Mouse (Mus musculus) embryonic stem cell, embryonic (primary cell): ENCODE measurements around the gene Hoxd9.

Experiments used
- CTCF ChIA-PET, 4 experiments: fragments of 300-600 bp in 2 of 4; fragments of 350-600 bp in 2 of 4; sonication (Branson Sonifier 250); formaldehyde crosslinking; loops; one replicate each; lab custom pipeline; 2022; ENCODE audit warnings: inconsistent platforms in 2 of 4; lab: Charles Lee
- POLR2A ChIA-PET, 4 experiments: fragments of 300-600 bp in 2 of 4; fragments of 350-600 bp in 2 of 4; sonication (Branson Sonifier 250); formaldehyde crosslinking; loops; one replicate each; lab custom pipeline; 2022; ENCODE audit warnings: antibody characterized with exemption in 4 of 4, inconsistent platforms in 1 of 4; lab: Charles Lee

Gene Hoxd9

GRCm38 (mm10) chr2:74687698-74688555 lies 9.6 kb upstream of the Hoxd9 start:
- ChIA-PET POLR2A (interaction anchor here in 1 of 4 experiments (0.5 to 1.1 kb wide), 3 partner anchors 12 to 180 kb away, joined by 4 to 5 read pairs (median 4); no protein-coding TSS in a partner anchor), CTCF (interaction anchor here in 1 of 4 experiments (1.2 kb wide), 1 partner anchor 15 kb away, joined by 3 read pairs; no protein-coding TSS in a partner anchor)

DNA sequence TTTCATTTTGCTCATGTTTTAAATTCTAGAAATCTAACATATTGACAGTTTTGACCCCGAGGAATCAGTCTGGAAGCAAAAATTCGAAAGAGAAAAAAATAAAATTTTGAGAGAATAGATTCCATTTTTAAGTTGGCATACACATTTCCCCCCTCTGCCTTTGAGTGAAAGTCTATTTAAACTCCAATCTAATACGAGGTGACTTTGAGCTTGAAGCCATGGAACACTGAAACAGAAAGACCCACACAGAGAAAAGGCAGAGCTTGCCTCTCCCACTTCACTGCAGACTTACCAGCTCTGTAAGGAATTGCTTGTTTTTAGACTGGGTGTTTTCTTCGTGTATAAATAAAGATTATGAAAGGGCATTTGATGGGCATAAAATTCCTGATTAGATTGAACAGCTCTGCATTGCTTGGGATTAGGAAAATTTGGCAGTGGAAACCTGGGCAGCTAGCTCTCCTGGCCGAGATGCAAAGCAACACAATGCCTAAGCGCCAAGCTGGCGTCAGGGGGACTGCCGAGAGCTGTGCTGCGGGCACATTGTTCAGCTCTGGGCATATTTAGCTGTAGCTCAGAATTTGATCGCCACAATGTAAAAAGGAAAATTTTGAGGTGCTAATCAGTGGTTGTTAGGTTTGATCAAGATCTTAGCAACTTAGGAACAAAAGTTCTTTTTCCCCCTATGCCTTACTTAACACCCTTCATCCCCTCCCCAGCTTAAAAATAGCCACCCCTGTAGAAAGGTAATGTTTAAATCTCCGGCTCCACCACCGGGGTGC lies 8.5 kb upstream of the Hoxd9 start:
- ChIA-PET CTCF (interaction anchor here in 3 of 4 experiments (0.6 to 2.7 kb wide), 6 partner anchors 10 to 462 kb away, joined by 3 to 9 read pairs (median 3); partner anchors contain the start of genes Hoxd11 (in 1 of the 3), Hoxd3 (in 1 of the 3) and Hoxd4 (in 1 of the 3)), POLR2A (interaction anchor here in 2 of 4 experiments (0.5 to 1.8 kb wide), 8 partner anchors 11 to 45 kb away, joined by 3 to 6 read pairs (median 4); no protein-coding TSS in a partner anchor)

DNA sequence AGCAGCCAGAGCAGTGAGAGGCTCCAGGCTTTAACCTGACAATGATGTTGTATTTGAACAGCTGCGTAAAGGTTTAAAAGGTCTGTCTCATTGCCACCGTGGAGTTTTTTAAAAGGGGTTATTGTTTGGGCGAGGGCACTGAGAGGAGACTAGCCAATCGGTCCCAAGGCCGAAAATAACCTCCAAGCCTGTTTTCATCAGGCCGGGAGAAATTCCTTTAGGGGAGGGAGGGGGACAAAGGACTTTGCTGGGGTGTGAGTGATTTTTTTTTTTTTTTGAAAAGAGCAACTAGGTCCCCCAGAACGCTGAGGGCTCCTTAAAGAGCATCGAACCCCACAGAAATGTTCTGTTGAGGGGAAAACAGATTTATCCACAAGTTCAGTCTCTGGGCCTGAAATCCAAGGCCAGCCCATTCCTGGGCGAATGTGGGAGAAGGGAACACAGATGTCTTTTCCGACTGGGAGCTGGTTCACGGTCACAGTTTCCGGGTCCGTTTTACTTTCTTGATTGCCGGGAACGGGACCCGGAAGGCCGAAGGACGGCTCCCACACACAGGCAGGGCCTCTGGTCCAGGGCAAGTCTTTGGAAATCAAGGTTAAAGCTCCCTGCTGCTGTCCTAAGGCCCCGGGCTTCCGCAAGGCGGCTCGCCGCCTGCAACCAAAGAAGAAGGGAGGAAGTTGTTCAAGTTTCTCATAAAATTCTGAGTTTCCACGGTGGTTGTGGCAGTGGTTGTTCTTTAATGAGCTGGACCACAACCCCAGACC lies 7.8 kb upstream of the Hoxd9 start:
- POLR2A ChIA-PET, result interaction anchor here in 2 of 4 experiments (0.6 to 1.8 kb wide), 10 partner anchors 10 to 912 kb away, joined by 3 to 5 read pairs (median 3); partner anchors contain the start of genes Hoxd11 (in 1 of the 2) and Hoxd13 (in 1 of the 2)
- CTCF ChIA-PET, result interaction anchor here (0.6 to 2.7 kb wide), 8 partner anchors 11 to 461 kb away, joined by 3 to 9 read pairs (median 3); partner anchors contain the start of genes Hoxd11 (in 1 of the 4), Hoxd3 (in 1 of the 4) and Hoxd4 (in 1 of the 4)

- POLR2A ChIA-PET, result interaction anchor here (0.6 to 1.8 kb wide), 9 partner anchors 9 to 912 kb away, joined by 3 to 5 read pairs (median 3); partner anchors contain the start of genes Hoxd11 (in 1 of the 4) and Hoxd13 (in 1 of the 4)
- CTCF ChIA-PET, result interaction anchor here (0.6 to 2.7 kb wide), 8 partner anchors 10 to 460 kb away, joined by 3 to 8 read pairs (median 3); partner anchors contain the start of gene Hoxd11 (in 1 of the 4)
These were observed 7.2 kb upstream of the Hoxd9 start for GRCm38 (mm10) chr2:74690338-74690716.

GRCm38 (mm10) chr2:74691022-74691951 lies 6.2 kb upstream of the Hoxd9 start, which contains the start of gene Hoxd10:
Hoxd10 (plus strand) TSS chr2:74691924.
- ChIA-PET CTCF (interaction anchor here in 3 of 4 experiments (0.6 to 2.7 kb wide), 15 partner anchors 9 to 1648 kb away, joined by 3 to 8 read pairs (median 3); partner anchors contain the start of gene Hoxd11 (in 1 of the 3)), POLR2A (interaction anchor here (0.5 to 1.4 kb wide), 9 partner anchors 10 to 929 kb away, joined by 3 to 6 read pairs (median 3); partner anchors contain the start of gene Hoxd11 (in 1 of the 4))

- CTCF ChIA-PET, result interaction anchor here in 3 of 4 experiments (1.0 to 2.7 kb wide), 12 partner anchors 8 to 459 kb away, joined by 3 to 8 read pairs (median 3); no protein-coding TSS in a partner anchor
- POLR2A ChIA-PET, result interaction anchor here in 3 of 4 experiments (0.6 to 1.8 kb wide), 9 partner anchors 9 to 1012 kb away, joined by 3 to 4 read pairs (median 3); partner anchors contain the start of genes Hoxd11 (in 1 of the 3) and Nfe2l2 (in 1 of the 3)
These were observed 5.3 kb upstream of the Hoxd9 start for GRCm38 (mm10) chr2:74691995-74692807.

DNA sequence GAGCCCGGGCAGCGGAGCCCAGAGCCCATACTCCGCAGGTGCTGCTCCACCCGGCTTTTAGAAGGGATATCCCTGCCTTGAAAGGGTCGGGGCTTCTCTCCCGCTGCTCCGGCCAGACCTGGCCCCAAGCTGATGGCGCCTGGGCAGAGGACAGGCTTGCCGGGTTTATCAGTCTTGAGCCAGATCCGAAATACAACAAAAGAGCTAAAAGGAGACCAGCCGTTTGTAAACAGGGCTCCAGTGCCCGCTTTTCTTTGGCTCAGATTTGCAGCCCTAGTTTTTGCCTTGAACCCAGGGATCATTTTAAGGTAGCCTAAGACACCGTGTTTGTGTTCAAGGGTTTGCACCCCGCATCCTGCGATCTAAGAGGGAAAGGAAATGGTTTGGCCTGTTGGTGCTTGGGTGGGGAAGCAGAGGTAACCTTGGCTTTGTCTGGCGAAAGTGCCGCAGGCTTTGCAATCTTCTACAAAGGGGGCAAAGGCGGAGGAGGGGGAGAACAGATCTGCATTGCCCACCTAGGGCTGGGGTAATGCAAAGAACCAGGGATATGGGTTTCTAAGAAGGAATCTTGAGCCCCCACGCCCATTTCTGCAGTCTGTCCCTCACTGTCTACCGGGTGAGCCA lies 4.6 kb upstream of the Hoxd9 start:
- CTCF ChIA-PET, result interaction anchor here (0.6 to 1.8 kb wide), 7 partner anchors 9 to 444 kb away, joined by 3 to 6 read pairs (median 3); no protein-coding TSS in a partner anchor
- POLR2A ChIA-PET, result interaction anchor here in 2 of 4 experiments (0.6 to 1.8 kb wide), 5 partner anchors 12 to 1011 kb away, joined by 3 to 4 read pairs (median 4); partner anchors contain the start of genes Hoxd11 (in 1 of the 2) and Nfe2l2 (in 1 of the 2)

GRCm38 (mm10) chr2:74693432-74693827 lies 4.1 kb upstream of the Hoxd9 start:
- ChIA-PET POLR2A (interaction anchor here in 1 of 4 experiments (1.0 to 1.8 kb wide), 3 partner anchors 12 to 14 kb away, joined by 3 to 4 read pairs (median 4); partner anchors contain the start of gene Hoxd11), CTCF (interaction anchor here (0.6 to 1.8 kb wide), 6 partner anchors 9 to 444 kb away, joined by 3 to 6 read pairs (median 3); no protein-coding TSS in a partner anchor)

DNA sequence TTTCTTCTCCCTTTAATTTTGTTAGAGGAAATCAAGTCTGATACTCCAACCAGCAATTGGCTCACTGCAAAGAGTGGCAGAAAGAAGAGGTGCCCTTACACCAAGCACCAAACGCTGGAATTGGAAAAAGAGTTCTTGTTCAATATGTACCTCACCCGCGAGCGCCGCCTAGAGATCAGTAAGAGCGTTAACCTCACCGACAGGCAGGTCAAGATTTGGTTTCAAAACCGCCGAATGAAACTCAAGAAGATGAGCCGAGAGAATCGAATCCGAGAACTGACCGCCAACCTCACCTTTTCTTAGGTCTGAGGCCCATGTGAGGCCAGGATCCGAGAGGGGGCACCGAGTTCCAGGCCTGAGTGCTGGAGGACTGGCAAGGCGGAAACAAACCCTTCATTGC lies 3.5 kb upstream of the Hoxd9 start:
- ChIA-PET POLR2A (no interaction called here), CTCF (no interaction called here)

GRCm38 (mm10) chr2:74695383-74695782 lies 2.1 kb upstream of the Hoxd9 start:
- CTCF ChIA-PET, result interaction anchor here in 2 of 4 experiments (0.6 to 0.7 kb wide), 2 partner anchors 8 to 68 kb away, joined by 3 to 4 read pairs; no protein-coding TSS in a partner anchor
- POLR2A ChIA-PET, result interaction anchor here in 1 of 4 experiments (0.6 to 0.9 kb wide), 3 partner anchors 20 to 184 kb away, joined by 4 to 5 read pairs (median 4); no protein-coding TSS in a partner anchor

DNA sequence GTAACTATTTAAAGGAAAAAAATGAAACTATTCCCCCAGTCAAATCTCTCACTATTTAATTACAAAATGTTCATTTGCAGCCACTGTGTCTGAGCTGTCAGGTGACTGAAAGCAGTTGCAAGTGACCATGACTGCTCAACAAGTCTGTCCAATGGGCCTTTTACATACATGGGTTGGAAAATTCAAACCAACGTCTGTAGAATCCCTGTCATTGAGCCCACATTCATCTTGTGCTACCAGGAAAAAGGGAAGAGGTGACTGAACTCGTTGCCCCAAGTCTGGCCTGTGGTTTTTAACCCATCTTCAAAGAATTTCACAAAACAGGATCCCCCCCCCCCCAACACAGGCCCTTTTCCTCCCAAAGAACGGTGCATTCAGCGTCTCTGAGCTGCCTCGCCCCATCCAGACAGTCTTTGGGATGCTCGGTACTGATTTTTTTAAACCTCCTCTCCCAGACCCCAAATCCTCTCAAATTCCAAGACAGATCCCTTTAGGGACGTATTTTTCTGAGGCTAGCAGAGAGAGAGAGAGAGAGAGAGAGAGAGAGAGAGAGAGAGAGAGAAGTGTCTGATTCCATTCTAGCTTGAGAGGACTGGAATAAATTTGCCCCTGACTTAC lies 1.6 kb upstream of the Hoxd9 start:
- ChIA-PET POLR2A (interaction anchor here in 1 of 4 experiments (0.6 to 0.9 kb wide), 4 partner anchors 20 to 1171 kb away, joined by 3 to 5 read pairs (median 4); no protein-coding TSS in a partner anchor), CTCF (interaction anchor here in 2 of 4 experiments (0.5 to 0.7 kb wide), 5 partner anchors 7 to 357 kb away, joined by 3 to 4 read pairs (median 3); no protein-coding TSS in a partner anchor)

DNA sequence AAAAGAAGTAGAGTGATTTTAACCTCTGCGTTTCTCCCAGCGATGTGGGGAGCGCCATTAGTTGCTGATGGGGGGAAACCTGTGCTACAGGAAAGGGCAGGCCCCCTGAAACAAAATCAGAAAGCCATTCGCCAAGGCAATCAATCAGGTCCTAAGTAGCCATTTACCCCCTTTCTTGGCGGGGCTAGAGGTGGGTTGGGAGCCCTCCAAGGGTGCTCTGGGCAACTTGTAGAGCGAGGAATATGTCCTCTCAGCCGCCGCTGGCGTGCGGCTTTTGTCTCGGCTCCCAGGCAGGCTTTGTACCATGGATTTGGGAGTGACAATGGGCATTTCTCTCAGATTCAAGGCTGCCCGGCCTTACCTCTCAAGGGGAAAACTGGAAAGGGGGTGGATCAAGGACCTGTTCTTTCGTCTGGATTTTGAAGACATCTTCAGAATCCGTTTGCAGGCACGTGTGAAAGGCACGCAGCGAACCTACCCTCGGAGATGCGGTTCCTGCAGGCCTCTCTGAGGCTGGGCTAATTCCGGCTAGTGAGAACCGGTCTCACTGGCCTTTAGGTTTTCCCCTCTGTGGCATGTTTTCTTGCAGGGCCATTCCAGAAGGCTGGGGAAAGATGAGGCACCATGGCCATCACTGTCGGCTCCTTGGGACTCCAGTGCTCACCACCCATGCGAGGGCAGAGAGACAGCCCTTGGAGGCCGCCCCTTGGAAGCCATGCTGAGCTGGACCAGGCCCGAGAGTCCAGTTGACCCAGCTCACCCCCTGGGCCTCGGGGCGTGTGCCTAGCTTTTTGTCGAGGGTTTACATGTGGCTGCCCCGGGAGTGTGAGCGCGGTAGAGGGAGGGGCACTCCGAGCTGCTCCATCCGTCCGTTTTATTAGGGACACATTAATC lies 838 bp upstream of the Hoxd9 start:
- ChIA-PET CTCF (interaction anchor here in 2 of 4 experiments (0.5 to 1.2 kb wide), 5 partner anchors 10 to 467 kb away, joined by 3 to 4 read pairs (median 3); no protein-coding TSS in a partner anchor), POLR2A (interaction anchor here in 2 of 4 experiments (0.5 to 1.2 kb wide), 3 partner anchors 10 to 1427 kb away, joined by 3 to 4 read pairs (median 3); no protein-coding TSS in a partner anchor)
